Mouse (Mus musculus) cerebellum, adult 9-11 months (tissue): ENCODE measurements around the gene Dennd5a.
A peak's percentile ranks its signal among the peaks of the same experiment; 100 is the strongest.

Experiments used
- DNase-seq: peaks from one replicate; pipeline ENCODE4 v3.0.0; 2022

The Dennd5a gene

DNA sequence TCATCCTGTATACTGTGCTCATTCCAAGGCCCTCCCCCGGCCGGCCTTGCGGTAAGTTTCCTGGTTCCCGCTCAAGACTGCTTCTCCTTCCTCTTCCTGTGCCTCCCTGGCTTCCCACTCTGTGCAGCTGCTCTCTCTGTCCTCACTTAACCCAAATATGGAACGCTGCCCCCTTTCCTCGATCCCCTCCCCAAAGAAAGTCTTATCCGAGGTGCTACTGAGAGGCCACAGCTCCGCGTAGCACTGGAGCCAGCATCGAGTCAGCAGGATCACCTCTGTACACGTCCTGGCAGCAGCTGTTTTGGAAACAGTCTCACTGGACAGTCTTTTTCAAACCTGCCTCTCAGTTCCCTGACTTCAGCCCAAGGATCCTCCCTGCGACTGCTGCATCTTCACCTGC, 81.1 kb downstream of the Dennd5a start:
- no peak for DNase-seq

DNA sequence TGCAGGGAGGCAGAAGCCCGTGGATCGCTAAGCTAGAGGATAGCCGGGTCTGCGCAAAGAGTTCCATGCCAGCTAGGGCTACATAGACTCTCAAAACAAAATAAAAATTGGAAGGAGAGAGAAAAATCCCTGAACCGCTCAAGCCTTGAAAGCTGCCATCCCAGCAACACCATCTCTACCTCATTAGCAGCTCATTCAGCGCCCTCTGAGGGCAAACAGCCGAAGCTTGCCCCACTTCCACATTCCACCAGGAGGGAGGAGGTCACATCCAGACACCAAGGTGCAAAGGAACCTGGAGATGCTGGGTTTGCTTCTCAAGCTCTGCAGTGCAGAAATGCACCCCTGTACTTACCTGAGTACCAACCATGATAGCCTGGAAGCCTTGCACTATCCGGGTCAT, 84.2 kb downstream of the Dennd5a start:
- no peak for DNase-seq

DNA sequence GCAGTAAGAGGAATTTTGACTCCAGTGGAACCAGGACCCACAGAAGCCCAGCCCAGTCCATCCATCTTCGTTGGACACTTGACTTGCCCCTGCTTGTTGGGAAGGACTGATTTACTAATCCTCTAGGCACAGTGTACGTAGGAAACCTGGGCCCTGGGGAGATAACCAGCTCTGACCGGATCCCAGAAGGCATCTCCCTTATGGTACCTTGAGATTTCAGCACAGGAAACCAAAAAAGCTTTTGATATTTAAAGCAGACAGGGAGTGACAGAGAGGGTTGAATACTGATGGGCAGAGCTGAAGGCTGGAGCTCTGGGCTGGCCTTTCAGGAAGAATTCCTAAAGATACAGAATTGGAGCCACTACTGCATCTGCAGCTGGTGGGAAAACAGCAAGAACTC, 84.7 kb downstream of the Dennd5a start:
- no peak for DNase-seq

DNA sequence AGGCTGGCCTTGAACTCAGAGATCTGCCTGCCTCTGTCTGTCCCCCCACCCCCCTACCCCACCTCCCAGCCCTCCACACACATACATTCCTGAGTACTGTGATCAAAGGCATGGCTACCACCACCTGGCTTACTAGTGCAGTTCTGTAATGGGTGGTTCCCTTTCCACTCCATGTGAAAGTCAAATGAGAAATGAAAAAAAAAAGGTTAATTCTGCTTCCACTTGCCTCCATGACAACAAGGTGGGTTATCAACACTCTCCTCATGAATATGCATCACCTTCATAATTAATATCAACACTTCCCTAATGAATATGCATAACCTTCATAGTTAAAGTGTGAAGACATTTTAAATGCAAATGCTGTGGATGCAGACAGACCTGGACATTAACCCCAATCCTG, 85.2 kb downstream of the Dennd5a start:
- DNase-seq: no peak

GRCm38 (mm10) chr7:109873170-109873569, 87.1 kb downstream of the Dennd5a start:
- no peak for DNase-seq

DNA sequence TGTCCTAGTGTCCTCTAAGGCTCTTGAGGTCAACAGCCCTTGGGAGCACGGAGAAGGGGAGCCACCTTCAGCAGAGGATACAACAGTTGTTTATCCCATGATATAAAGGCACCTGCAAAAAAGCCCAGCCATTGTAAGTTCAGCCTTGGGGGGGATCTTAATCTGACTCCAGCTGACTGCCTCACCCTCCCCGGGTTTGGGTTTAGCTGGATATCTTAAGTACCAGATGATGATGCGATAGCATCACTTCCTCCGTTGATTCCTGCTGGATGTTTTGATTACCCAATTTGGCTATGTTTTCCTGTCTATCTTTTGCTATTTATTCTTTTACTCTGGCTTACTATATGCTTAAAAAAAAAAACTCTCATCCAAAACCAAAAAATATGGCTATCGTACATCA, 89.0 kb downstream of the Dennd5a start:
- no peak for DNase-seq

DNA sequence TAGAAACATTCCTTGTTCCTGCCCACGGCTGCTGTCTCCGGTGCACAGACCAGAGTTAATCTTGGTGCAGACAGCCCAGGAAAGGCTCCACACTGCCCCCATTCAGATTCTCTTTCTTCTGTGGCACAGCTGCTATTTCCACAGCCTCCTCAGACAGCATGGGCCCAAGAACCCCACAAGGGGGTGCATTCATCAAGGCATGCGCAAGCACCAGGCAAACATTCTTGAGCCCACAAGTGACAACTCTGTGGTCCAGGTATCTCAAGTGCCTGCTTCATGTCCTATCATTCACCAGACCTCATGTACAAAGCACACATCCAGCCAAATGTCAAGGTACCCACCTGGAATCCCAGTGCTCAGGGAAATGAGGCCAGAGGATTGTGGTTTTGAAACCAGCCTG, 91.8 kb downstream of the Dennd5a start:
- DNase-seq: no peak

DNA sequence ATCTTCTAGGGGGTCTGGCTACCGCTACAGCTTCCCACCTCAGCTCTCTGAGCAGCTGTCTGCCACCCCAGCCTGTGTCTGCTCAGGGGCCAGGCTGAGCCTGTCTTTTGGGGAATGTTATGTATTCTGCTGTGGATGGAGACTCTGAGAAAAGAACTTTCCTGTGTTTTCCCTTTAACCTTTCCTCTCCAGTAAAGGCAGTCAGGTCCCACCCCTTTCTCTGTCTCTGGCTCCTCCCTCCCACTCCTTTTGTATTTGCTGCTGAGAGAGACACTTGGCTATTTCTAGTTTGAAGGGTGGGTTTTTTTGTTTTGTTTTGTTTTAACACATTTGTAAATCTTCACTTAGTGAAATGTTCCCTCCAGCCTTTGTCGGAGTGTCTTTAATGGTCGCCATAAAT, 93.6 kb downstream of the Dennd5a start:
- no peak for DNase-seq

DNA sequence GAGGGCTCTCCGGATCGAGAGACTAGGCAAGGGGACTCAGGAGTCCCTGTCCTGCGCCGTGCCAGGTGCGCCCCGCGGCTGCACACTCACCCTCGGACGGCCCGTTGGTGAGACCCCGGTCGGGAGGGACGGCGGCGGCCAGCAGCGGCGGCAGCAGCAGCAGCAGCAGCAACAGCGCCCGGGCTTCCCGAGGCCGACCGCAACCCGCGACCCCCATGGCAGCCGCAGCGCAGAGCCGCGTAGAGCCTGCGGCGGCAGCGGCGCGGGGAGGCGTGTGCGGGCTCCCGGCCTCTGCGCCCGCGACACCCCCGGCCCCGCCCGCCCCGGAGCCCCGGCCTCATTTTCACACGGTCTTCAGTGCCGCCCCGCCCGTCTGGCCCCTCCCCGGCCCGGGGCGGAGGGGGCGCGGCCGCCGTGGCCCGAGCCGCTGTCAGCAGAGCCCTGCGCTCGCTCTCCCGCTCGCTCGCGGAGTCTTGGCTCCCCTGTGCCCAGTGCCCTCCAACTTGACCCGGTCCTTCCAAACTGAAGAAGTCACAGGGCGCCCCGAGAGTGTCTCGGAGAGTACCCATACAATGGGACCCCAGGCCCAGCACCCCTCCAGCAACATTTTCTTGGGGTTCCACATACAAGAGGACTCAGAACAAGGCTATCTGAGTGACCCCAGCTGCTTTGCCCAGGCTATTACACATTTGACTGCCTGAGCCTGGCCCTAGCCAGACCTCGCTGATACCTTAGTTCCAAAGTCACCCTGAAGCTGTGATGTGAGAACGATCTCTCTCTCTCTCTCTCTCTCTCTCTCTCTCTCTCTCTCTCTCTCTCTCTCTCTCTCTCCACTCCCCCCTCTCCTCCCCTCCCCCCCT, 94.7 kb downstream of the Dennd5a start, which contains the start of gene Scube2:
Gene Scube2 (minus strand): TSS at position 310 of the 860 bp plus-strand sequence.
- no peak for DNase-seq

- DNase-seq: no peak
Observed at GRCm38 (mm10) chr7:109863561-109863960, 96.7 kb downstream of the Dennd5a start.

GRCm38 (mm10) chr7:109860162-109860561, 100.1 kb downstream of the Dennd5a start:
- DNase-seq: no peak

GRCm38 (mm10) chr7:109859354-109859753, 100.9 kb downstream of the Dennd5a start:
- DNase-seq: no peak

DNA sequence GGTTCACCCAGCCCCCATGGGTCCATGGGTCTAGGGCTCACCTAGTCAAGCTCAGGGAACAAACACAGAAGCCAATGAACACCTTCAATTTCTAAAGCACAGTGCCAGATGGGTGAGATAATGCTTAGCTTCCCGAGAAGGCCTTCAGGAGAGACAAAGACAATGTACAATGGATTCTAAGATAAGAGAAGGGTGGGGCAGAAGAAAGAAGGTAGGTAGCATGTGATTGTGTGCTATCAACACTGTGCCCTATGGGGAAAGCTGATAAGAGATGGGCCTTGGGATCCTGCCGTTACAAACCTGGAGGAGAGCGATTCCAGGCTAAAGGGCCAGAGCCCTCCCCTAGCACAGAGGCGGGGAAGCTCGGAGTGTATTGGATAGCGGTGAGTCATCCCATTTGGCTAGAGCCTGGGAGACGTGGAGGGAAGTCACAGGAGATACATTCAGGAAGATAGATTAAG, 107.5 kb downstream of the Dennd5a start:
- peak; percentile 31 for DNase-seq

GRCm38 (mm10) chr7:109852017-109852416, 108.3 kb downstream of the Dennd5a start:
- DNase-seq: no peak

DNA sequence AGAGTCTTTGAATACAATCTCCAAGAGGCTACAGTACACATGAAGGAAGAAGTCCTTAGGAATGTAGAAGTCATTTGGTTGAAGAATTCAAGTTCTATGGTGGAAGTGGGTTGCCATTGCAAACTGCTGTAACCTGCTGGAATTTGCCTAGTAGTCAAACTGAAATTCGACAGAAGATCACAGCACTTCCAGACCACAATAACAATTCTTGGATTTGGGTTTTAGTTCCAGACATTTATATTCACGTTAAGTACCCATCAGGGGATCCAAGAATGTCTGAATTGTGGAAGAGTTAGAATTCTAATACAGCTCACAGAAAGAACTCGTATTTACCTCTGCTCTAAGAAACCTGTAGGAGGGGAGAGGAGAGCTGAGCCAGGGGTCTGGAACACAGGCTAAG, 109.7 kb downstream of the Dennd5a start:
- DNase-seq: no peak

DNA sequence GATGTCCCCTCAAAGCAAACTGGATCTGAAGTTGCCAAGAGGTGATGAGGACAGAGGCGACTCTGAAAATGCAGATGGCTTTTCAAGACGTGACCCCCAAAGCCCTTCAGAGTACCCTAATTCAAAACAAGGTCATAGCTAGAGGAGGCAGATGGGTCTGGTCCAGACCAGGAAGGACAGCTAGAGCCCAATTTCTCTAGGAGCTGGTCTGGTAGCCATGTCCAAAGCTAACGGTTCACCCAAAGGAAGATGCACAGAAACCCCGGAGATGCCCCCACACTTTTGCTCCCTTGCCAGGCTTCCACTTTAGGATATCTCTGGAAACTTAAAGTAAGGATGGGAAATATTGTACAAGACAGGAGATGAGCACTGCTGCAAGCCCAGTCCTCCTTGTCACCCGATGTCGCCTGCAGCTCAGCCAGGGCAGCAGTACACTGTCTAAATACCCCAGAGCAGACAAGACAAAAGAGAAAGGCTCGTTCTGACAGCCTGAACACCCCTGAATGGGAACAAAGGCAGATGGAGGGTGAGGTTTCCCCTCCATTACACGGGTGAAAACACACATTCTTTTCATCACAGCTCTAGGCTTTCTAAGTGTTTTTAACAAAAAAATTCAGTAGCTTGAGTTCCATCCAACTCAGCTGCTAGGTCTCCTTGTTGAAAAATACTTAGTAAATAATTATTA, 110.4 kb downstream of the Dennd5a start:
- DNase-seq: no peak

DNA sequence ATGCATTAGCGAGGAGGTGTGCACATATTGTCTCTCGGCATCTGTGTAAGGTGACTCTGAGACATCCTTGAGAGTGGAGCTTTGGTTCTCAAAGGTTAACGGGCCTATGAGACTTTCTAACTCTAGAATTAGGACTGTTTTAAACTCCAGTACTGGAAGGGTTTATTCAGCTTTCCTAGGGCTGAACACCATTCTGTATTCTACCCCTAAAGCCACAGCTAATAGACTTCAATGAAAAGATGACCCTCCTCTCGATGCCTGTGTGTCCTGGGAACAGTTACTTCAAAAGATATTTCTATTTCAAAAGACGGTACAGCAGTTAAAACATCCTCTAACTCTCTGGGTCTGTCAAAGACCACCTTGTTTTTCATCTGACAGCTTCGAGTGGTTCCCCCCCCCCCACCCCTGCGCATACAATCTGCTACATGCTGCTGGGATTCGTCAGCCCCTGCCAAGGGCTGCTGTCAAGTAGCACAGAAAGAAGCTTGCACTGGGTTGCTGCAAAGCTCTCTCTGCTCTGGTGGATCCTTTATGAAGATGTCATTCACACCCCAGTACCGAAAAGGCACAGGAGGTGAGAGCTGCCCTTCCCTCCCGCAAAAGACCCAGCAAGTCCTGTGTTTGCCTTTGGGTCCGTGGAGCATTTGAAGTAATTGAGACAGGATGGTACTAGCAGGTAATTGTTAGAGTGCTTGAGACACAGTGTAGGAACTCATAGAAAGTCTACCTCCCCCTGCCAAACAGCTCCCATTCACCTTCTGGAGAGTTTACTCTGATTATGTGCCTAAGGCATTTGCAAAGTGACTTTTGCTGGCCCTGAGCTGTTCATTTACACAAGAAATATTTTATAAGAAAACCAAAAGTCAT, 111.2 kb downstream of the Dennd5a start:
- no peak for DNase-seq

DNA sequence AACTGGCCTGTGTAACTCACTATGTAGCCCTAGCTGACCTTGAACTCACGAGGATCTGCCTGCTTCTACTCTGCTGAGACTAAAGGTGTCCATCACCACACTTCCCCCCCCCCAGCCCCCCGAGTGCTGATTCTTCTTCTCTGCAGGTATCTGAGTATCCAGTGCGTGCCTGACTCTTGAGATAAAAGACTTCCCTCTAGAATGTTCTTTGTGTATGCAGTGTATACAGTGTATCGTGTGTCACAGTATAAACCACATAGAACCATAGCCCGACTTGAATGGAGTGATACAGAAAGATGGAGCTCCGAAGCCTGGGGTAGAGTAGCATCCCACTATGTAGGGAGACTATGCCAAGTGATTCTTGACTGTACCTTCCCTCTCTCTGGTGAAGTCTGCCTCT, 116.2 kb downstream of the Dennd5a start:
- DNase-seq: no peak
